Mouse (Mus musculus) liver (tissue): ENCODE results near the gene Gm12253.

Source experiments
- DNase-seq: peaks from one replicate; pipeline ENCODE4 v3.0.0-alpha.2; 2020; ENCODE audit warnings: mixed read lengths

Gm12253 gene

DNA sequence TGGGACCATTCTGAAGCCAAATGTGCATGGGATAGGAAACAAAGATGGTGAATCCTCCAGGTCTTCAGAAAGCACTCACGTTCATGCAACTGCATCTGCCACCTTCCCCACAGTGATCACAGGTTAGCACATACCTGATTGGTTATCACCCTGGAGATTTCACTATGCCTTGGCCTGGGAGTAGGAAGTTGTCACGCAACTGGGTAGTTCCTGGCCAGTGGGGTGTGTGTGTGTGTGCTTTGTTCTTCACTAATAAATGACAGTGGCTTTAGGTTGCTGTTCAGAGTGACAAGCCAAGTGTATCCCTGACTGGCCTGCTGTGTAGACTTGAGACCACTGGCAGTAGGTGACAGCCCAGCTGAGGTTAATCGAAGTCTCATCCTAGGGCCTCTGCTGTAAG, at the start of gene Gm12253:
Gene Gm12253 (plus strand): TSS at position 301 of the 400 bp plus-strand sequence.
- no peak for DNase-seq

- no peak for DNase-seq
Measured at GRCm38 (mm10) chr11:58399985-58400645, 32.2 kb upstream of the Gm12253 start.

GRCm38 (mm10) chr11:58400655-58401054, 31.7 kb upstream of the Gm12253 start:
- no peak for DNase-seq

GRCm38 (mm10) chr11:58408066-58408465, 24.3 kb upstream of the Gm12253 start:
- DNase-seq = no peak

DNA sequence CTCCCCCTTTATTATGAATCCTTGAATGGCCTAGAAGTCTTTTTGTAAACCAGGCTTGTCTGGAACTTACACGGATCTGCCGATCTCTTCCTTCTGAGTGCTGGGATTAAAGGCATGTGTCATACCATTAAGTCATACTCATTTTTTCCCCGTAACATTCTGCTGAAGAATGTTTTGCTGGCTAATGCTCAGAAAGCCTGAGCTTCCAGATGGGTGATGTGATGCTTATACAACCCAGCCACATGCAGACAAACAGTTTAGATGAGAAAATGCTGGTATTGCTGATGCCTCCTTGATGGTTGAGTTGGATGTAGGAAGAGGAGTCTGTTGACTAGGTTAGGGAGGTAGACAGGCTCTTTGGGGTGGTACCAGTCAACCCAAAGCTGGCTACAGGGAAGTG, 14.0 kb upstream of the Gm12253 start:
- DNase-seq = no peak

GRCm38 (mm10) chr11:58420815-58421214, 11.5 kb upstream of the Gm12253 start, which contains the start of gene 1810065E05Rik:
Gene 1810065E05Rik (plus strand): TSS chr11:58421111.
- DNase-seq = no peak

DNA sequence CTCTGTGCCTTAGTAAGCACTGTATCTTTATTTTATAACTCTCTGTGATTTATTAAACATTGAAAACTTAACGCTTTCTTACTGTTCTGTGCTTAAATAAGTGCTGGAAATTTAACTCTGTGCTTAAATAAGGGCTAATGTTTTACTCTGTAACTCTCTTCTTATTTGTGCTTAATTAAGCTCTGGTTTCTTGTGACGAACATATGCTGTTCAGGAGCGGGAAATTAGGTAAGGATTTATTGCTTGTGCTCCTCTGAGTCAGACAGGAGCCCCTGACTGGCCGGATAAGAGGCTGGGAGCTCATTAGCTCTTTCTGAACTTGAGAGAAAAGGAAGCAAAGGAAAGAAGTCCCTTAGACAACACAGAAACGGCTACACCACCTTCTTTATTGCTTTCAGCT, 5.5 kb downstream of the Gm12253 start:
- DNase-seq = no peak

- no peak for DNase-seq
Measured at GRCm38 (mm10) chr11:58452759-58453158, 20.4 kb downstream of the Gm12253 start, which contains the start of gene Lypd9. Gene Lypd9 (minus strand): TSS chr11:58452923.

DNA sequence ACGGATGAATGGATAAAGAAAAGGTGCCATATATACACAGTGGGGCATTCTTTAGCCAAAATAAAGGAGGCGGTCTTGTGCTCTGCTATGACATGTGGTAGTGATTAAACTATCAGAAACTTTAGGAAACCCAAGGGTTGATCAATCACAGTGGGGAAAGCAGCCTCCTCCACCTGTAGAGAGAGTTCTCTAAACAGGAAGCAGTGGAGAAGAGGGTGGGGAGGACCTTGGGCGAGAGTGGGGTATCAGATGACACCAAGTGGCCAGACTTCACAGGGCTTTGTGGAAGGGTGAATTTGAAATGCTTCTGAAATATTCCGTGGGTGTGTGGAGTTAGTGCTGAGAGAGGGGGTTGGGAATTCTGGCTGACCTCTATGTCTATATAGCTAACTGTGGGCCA, 21.2 kb downstream of the Gm12253 start:
- DNase-seq = no peak

- no peak for DNase-seq
Measured at GRCm38 (mm10) chr11:58462170-58462569, 29.8 kb downstream of the Gm12253 start, which contains the start of gene Olfr30. Gene Olfr30 (minus strand): TSS chr11:58462270.
